Mouse (Mus musculus) frontal cortex, postnatal 14 days (tissue): ENCODE results near the gene B4galt5.

Source experiments
- DNase-seq, 2 experiments: peaks; one replicate each; pipeline ENCODE4 v3.0.0; 2022; ENCODE audit warnings: low spot score in 2 of 2

B4galt5 gene

DNA sequence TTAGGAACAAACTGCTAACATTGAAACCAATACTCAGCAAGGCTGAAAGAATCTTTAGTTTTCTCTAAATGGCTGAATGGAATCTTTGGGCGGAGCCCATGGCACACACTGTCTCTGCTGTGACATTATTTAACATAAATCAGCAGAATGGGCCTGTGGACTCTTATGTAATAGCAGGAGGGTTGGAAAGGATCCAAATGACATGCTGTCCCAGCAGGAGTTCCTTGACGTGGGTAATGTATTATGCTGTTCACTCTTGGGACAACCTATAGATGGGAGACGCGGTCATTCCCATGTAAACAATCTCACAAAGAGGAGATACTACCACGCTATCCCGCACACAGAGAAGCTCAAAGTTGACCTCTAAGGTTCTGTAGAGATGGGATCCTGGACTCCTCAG lies 15.5 kb downstream of the B4galt5 start:
- DNase-seq = no peak

DNA sequence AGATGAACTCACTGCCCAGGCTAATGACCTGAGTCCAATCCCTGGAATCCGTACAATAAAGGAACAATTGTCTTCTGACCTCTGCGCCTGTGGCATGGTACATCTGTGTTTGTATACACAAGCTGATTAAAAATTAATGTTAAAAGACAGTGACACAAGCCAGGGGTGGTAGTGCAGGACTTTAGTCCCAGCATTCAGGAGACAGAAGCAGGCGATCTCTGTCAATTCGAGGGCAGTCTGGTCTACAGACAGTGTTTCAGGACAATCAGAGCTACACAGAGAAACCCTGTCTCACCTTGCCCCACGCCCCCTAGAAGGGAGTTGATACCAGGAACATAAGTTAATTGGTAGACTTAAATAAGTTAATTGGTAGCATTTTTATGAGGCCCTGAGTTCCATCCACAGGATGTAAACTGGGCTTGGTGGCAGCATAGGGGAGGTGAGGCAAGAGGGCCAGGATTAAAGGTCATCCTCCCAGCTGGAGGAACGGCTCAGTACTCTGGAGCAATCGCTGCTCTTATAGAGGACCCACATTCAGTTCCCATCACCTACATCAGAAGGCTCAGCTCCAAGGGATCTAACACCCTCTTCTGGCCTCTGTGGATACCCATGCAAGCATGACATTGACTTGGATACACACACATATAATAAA lies 16.5 kb downstream of the B4galt5 start:
- DNase-seq = no peak

DNA sequence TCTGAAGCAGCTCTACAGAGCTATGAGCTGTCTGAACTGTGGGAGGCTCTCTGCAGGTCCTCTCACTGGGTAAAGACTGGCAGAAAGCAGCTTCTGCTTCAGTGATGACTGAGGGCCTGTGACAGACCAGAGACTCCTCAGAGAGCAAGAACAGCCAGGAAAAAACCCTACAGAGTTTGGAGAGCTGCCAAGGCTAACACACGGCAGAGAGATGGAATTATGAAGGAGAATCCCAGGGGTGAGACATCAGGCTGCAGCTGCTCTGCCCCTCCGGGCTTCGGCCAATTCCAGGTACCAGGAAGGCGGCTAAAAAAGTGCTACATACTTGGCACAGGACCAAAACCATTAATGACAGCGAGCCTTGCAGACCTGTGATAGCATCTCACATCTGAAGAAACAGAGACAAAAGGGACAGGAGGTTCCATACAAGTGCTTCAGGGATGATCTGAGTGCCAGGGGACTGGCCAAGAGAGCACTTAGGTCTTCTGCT lies 17.5 kb downstream of the B4galt5 start:
- DNase-seq = no peak

DNA sequence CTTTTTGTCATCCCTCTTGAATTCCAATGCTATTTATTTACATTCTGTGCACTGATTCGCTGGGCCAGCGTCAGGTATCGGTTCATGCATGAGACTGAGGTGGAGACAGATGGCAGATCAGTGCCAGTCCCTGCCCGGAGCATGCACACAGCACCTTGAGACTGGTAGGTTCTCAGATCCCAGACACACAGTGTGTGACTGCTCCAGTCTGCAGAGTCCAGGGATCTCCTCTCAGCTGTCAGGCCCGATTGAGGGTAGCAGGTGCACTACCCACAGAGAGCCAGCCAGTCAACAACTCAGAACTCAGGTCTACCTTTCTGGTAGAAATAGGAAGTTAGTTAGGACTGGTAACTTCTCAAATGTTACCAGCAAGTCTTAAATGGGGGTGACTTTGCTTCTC lies 18.4 kb downstream of the B4galt5 start:
- DNase-seq = no peak

DNA sequence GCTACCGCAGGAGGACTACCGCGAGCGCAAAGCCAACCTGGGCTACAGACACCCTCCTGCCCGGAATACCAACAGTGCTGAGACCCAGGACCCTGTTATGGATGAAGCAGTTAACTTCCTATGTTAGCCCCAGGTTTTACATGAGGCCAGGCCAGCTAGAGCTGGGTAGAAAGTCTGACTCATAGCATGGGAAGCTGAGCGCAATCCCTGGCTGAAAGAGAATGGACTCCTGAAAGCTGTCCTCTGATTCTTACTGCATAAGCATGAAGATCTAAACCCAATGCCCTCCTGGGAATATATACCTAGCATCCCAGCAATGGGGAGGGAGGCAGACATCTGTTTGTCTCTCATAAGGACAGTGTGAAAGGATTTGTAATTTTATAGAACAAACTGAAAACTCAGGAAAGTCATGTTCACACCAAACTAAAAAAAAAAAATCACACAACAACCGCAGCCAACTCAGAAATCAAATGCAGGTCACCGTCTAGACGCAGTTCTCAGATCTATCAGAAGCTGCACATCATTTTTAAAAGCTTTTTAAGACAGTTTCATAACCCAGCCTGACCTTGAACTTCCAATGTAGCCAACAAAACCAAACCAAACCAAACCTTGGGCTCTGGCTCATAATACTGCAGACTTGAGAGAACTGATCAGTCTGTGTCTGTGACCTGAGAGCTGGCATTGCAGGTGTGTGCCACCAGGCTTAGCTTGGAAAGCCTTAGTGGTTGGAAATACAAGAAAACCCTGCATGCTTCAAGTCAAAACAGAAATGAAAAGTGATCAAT lies 19.3 kb downstream of the B4galt5 start:
- no peak for DNase-seq

DNA sequence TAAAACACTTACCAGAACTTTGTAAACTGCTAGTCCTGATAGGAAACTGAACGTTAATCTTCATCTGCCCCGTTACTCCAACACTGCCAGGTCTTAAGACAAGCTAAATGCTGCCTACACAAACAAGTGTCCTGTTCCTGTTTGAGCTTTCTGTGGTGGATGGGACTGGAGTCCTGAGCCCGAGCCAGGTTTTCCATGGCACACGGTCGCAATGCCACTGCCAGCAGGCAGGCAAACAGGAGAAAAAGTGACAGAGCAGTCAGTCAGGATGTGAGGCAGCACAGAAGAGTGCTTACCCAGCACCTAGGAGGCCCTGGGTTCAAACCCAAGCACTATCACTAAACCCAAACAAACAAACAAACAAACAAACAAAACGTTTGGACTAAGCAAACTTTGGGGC lies 20.6 kb downstream of the B4galt5 start:
- DNase-seq = no peak

DNA sequence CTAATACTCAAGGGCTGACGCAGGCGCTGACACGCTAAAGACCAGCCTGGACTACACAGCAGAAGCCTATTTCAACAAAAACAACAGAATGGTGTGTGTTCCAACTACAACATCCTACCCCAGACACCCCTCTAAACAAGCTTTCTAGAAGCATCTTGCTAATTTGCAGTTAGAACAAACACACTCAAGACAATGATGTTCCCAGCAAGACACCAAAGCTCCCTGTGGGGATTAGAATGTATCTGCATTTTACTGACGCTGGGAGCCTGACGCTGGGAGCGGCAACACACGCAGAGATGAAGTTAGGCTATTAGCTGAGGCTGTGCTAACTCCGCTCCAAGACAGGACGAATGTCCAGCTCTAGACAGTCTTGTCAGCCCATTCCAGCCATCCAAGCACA lies 22.4 kb downstream of the B4galt5 start:
- no peak for DNase-seq

DNA sequence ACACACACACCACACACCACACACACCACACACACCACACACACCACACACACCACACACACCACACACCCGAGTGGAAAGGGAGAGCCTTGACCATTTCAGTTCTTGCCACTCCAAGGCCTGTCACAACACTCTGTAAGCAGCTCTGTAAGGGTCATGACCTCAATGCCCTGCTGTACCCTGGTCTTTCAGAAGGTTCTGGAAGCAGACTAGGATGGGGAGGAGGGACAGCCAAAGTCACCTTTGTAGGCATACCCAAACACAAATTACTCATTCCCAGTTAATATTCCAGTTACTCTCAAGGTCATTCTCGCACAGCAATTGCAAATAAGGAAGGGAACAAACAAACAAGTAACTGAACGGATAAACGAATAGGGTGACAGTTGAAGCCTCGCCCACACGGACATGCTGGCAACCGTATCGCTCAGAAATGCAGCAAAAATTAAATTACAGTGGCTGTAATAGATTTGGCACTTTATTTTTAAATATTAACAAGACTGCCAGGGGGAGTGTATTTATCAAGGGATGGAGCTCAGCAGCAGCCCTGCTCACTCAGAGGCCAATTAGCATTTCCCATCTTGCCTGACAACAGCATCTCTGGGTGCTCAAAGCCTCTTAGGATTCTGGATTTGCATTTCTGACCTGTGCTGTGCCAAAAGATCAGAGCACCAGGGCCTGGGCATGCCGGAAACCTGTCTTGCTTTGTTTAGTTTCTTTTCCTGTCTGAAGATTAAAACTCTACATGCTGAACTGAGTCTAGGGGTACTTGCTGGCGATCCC lies 24.6 kb downstream of the B4galt5 start:
- no peak for DNase-seq

DNA sequence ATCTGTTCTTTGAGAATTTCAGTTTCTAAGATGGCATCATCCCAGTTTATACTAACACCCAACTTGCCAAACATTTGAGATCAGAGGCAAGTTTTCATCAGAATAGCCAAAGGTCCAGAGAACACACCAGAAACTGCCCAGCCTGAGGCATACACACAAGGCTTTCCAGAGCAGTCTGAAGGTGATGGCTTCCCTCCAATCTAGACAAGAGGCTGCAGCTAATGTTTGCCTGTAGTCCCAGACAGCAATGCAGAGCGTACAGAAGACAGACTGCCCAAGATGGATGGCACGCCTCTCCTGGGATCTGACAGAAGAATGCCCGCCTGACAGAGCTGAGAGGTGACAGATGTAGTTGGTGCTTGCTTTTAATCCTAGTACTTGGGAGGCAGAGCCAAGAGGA lies 25.9 kb downstream of the B4galt5 start:
- no peak for DNase-seq

DNA sequence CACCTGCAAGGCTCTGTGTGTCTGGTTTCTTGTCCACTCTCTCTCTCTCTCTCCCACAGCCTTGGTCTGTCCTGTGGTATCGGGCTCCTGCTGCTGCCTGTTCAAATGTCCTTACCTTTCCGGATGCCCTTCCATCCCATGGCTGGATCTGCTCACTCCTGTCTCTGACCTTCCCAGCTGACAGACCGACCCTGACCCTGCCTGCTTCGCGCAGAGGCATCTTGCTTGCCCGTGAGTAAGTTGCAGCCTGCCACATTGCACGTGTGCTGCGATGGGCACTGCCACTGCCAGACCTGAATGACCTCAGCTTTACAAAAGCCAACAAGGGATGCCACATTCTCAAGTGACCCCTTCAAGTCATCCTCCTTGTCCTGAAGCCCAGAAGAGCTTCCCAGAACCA lies 27.6 kb downstream of the B4galt5 start:
- DNase-seq = no peak

DNA sequence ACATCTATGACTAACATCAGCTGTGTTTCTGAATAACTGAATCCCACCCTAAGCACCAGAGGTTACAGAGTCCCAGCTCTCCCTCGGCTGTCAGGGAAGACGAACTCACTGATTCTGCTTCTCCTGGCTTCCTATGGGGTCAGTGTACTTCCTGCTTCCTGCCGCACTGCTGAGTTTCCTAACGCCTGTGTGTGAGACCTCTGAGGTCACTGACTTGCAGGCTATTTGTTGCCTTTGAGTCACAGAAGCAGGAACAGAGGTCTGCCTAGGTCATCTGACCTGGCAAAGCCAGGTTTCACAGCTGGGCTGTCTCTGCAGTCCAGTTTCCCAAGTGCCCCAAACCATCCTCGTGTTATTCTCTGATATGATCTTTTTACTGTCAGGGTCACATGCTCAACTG lies 30.0 kb downstream of the B4galt5 start:
- DNase-seq = no peak

DNA sequence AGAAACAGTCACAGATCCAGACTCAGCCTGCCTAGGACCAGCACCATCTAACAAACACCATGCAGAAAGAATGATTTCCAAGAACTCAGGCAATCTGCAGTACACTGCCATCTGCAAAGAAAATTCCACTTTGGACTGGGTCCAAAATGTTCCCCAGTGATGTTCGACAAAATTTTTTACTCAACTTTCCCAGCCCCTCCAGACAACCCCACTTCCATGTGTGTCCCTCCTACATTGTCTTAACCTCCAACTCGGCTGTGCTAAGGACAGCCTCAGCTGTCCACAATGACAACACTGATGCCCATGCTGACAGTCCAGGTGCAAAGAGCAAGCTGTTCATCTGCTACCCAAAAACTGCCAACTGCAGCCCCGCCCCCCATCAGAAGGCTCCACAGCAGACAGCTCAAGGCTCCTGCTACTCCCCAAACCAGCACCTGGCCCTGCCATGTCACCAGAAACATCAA lies 32.2 kb downstream of the B4galt5 start:
- DNase-seq = no peak

DNA sequence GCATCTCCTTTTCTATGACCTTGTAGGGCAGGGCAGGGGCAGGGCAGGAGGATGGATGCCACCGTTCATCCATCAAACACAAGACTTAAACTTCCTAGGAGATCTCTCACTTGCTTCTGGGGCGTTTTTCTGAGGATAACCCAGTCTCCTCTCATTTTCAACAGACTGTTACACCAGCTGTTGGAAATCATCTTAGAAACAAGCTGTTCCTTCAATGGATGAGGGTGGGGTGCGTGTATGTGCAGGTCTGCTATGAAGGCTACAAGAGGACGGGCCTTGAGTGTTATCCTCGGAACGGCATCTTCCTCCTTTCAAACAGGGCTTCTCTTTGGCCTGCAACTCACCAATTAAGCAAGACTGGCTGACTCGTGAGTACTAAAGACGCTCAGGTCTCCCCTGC lies 34.5 kb downstream of the B4galt5 start:
- DNase-seq = no peak

DNA sequence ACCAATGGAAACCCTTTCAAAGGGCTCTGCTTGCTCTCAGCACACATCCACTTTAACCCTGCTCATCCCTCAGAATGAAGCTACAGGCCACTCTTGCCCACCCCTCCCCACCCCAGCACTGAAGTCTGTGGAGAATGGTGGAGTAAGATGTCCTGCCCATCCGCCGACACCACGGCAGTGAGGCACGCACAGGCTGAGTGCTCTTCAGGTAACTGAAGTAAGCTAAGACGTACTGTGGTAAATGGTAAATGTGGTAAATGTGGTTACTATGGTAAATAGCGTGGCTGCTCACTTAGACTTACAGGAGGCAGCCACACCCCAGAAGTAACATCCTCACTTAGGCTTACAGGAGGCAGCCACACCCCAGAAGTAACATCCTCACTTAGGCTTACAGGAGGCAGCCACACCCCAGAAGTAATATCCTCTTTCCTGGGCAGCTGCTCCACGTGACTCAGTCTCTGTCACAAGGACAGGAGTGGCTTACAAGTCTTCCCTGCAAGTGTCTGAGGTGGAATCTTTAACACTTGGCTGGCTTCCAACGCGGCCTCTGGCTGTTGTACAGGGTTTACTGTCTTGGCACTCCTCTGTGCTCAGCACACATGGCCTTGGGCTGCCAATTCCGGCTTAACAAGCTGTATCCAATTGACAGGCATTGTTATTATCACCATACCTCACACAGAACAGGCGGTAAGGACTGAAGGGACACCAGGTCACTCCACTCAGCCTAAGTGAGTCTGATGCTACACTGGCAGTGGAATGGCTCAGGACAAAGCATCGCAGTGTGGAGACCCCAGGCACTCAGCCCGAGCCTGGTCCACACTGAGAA lies 35.3 kb downstream of the B4galt5 start:
- no peak for DNase-seq

DNA sequence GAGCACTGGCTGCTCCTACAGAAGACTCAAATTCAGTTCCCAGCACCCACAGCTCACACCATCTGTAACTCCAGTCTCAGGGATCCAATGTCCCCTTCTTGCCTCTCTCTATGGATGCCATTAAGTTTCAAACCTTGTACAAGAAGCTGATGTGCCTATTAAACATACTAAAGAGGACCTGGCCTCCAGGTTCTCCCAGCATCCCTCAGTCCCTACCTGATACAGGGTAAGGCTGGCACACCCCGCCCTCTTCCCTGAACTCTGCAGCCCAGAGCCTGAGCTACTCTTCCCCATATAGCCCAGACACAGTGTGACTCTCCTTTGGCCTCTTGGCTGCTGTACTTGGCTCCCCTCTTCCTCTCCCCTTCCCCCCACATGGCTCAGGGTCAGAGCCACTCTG lies 38.9 kb downstream of the B4galt5 start:
- no peak for DNase-seq

DNA sequence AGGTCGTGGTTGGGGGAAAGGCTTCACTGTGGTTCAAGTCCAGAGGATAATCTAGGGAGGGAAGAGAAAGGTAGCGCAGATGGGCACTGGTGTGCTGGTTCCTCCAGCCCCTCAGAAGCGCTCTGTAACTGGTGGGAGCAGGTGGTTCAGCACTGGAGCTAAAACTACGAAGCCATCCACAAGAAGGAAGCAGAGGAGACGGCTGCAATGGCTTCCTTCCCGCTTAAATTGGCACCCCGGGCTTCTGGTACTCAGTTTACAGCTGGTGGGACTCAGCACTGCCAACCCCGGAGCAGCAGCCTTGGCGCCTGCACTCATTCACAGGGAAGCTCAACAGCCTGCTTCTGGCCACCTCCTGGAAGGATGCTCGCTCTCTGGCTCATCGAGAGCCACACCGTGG lies 39.7 kb downstream of the B4galt5 start:
- DNase-seq = peak in 1 of 2 experiments; percentile 4

DNA sequence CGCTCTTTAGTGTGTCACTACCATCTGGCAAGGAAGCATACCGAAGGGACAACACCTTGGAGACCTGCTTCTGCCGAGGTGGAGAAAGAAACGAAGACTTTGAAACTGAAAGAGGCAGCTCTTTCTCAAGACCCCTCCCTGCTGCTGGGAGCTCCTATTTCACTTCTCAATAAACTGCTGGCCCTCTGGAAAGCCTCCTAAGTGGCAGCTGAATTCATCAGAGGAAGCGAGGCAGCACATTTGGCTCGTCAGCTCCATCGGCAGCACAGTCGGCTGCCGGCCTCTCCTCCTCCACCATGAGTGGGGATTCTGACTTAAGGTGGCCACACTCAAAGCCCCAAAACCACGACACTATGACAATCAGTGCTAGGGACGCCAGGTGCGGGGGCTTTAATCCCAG lies 41.3 kb downstream of the B4galt5 start:
- peak; percentile 3 to 4 for DNase-seq

DNA sequence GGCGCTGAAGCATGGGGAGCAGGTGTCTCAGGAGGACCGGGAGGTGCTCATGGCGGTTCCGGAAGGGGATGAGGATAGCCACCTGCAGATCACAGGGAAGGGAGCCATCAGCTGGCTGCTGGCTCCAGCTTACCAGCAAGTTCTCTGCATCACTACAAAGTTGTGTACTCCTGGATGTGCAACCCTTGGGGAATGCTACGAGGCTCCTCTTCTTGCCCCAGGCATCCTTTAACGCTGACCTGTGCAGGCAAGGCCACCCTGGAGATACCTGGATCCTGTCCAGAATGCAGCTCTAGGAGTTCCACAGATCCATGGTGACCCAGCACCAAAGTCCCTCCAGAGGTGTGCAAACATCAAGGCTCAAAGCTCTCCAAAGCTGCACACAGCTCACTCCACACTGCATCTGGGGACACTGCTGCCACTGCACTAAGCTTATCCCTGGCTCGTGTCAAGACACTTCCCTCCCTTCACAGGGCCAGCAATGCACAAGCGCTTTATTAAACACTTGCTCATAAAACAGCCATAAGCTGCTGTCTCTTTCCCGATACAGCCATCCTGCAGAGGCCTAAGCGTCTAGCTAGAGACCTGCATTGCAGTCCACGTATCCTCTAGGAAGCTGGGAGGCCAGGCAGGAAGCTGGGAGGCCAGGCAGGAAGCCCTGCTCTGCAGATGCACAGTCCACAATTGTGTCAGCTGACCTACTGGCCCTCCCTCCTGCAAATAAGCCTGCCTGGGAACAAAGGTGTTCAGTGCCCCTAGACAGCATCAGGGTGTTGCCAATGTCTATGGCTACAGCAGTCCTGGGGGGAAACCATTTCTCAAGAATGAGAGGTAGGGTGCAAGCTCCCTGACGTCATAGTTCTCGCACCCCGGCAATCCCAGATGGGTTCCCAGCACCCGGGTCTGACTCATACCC lies 42.1 kb downstream of the B4galt5 start:
- peak; percentile 2 to 3 for DNase-seq

DNA sequence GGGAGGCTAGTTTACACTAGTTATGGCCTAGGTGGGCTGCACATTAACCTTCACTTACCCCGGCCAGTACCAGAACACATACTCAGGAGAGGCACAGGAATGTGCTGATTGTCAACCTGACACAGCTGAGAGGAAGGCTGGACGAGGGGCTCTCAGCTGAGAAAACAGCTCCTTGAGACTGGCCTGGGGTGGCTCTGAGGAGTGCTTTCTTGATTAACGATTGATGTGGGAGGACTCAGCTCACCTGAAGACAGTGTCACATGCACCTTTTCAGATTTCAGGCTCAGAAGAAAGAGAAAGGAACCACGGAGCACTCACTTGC lies 42.7 kb downstream of the B4galt5 start:
- DNase-seq = no peak

DNA sequence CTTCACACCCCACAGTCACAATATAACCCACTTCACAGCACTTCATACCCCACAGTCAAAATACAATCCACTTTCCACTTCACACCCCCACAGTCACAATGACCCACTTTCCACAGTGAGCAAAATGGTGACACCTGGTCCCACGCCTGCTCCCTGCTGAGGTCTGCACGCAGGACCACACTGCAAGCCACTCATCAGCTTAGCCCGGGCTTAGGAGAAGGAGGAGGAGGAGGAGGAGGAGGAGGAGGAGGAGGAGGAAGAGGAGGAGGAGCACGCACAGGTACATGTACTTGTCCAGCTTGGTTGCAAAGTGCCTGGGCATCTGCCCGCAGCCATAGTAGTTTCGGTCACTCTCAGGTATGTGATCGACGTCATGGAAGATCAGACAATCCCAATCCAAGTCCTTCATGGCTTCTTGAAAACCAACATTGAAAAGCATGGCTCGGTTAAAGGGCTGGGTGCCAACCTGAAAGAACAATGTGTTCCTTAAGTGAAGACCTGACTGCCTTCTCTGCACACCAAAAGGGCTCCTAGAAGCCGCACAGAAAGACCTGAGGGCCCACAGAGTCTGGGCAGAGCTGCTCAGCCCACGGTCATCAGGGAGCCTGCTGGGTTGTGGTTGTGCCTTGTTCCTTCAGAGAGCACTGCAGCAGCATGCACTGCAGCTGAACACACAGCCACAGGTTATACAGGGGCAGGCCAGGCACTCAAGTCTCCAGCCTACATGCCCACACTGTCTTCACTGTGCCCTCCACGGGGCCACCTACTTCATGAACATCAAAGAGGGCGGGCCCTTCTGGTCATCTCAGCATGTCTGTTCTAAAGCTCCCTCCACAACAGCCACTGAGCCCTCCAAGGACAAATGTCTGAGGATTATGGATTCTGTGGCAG lies 43.4 kb downstream of the B4galt5 start:
- DNase-seq = peak; percentile 2
